Mouse (Mus musculus) midbrain, embryonic 14.5 days (tissue): ENCODE data around the gene Nt5dc2. TPM values are rescaled to one million over a fixed set of nuclear protein-coding genes. Genes with fewer than 3 reads are reported as not detected.

Experiments used
- ATAC-seq: fragments of 200-750 bp; cut with Nextera tagmentation; 2 replicates; pipeline ENCODE4 v1.8.0; 2017; ENCODE audit warnings: moderate number of reproducible peaks, moderate library complexity; ENCODE audit not compliant: low FRiP score, low TSS enrichment
- DNase-seq: peaks from one replicate; pipeline ENCODE4 v3.0.0-alpha.2; 2015
- H3K27ac ChIP-seq: fragments of 300-500 bp; sonication (generic); replicated peaks from 2 replicates; pipeline ENCODE4 v1.5.1; 2014; ENCODE audit warnings: mild to moderate bottlenecking, low read depth, low read length, moderate library complexity
- H3K27me3 ChIP-seq: fragments of 300-500 bp; sonication (generic); 2 replicates; pipeline ENCODE4 v1.6.1; 2014; ENCODE audit warnings: low read length, control low read depth, mixed read lengths; ENCODE audit not compliant: control insufficient read depth, insufficient read depth
- H3K36me3 ChIP-seq: fragments of 300-500 bp; sonication (generic); 2 replicates; pipeline ENCODE4 v1.6.1; 2014; ENCODE audit warnings: low read length, control low read depth; ENCODE audit not compliant: control insufficient read depth, insufficient read depth
- H3K4me1 ChIP-seq: fragments of 300-500 bp; sonication (generic); 2 replicates; pipeline ENCODE4 v1.6.1; 2014; ENCODE audit warnings: mild to moderate bottlenecking, antibody characterized with exemption, low read length, control low read depth; ENCODE audit not compliant: control insufficient read depth, insufficient read depth
- H3K4me2 ChIP-seq: fragments of 300-500 bp; sonication (generic); 2 replicates; pipeline ENCODE4 v1.6.1; 2014; ENCODE audit warnings: mild to moderate bottlenecking, low read length, moderate library complexity
- H3K4me3 ChIP-seq: fragments of 300-500 bp; sonication (generic); replicated peaks from 2 replicates; pipeline ENCODE4 v1.5.1; 2014; ENCODE audit warnings: low read depth, low read length
- H3K9ac ChIP-seq: fragments of 300-500 bp; sonication (generic); replicated peaks from 2 replicates; pipeline ENCODE4 v1.6.1; 2014; ENCODE audit warnings: mild to moderate bottlenecking, low read length, moderate library complexity
- H3K9me3 ChIP-seq: fragments of 300-500 bp; sonication (generic); 2 replicates; pipeline ENCODE4 v1.6.1; 2016; ENCODE audit warnings: low read length, control low read depth, mixed read lengths; ENCODE audit not compliant: control insufficient read depth
- WGBS: fragments of 180-500 bp; shearing (Covaris S2); extraction: QIAGEN DNeasy Blood & Tissue Kit; methylation state at CpG from one replicate; pipeline ENCODE4 v1.1.7; 2014; 5-methylcytosine and 5-hydroxymethylcytosine counted together
- polyA plus RNA-seq: library from polyadenylated mRNA; unstranded; fragments of >200 nt; fragmentation: Nextera tagmentation; extraction: Ambion mirVana; gene quantifications from 2 replicates; pipeline ENCODE4 v1.2.1, GENCODE M21; 2014

Nt5dc2 gene
- polyA plus RNA-seq, 1 experiment from 2014 or later, result 284 TPM

DNA sequence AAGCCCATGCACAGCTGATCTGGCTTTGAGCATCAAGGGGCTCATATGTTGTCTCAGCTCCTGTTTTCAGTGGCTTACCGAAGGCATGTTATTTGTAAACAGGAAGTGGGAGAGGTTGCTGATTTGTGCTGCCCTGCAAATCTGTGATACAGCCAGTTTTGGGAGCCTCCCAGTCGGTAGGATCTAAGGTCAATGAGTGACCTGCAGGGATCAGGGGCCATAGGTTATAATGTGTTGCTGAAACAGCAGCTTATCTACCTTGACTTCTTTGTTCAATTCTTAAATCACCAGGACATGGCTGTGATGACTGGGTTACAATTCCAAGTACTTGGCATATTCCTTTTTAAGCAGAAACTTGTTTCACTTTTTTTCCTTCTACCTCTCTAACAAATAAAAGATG is 15.3 kb upstream of the Nt5dc2 start:
- WGBS, result 82% methylated on average over 2 of the region's 2 CpGs
- H3K27ac ChIP-seq, result no peak overlapping the region
- no peaks in the 10 kb centered on the region for H3K27me3 ChIP-seq
- peaks cover 79% of the 10 kb centered on the region for H3K36me3 ChIP-seq
- H3K4me2 ChIP-seq, result no peak overlapping the region
- H3K9ac ChIP-seq, result no peak overlapping the region
- DNase-seq (no peak), ATAC-seq (no peak)
- H3K9me3 ChIP-seq, result no peaks in the 10 kb centered on the region
- no peaks in the 10 kb centered on the region for H3K4me1 ChIP-seq
- no peak overlapping the region for H3K4me3 ChIP-seq

DNA sequence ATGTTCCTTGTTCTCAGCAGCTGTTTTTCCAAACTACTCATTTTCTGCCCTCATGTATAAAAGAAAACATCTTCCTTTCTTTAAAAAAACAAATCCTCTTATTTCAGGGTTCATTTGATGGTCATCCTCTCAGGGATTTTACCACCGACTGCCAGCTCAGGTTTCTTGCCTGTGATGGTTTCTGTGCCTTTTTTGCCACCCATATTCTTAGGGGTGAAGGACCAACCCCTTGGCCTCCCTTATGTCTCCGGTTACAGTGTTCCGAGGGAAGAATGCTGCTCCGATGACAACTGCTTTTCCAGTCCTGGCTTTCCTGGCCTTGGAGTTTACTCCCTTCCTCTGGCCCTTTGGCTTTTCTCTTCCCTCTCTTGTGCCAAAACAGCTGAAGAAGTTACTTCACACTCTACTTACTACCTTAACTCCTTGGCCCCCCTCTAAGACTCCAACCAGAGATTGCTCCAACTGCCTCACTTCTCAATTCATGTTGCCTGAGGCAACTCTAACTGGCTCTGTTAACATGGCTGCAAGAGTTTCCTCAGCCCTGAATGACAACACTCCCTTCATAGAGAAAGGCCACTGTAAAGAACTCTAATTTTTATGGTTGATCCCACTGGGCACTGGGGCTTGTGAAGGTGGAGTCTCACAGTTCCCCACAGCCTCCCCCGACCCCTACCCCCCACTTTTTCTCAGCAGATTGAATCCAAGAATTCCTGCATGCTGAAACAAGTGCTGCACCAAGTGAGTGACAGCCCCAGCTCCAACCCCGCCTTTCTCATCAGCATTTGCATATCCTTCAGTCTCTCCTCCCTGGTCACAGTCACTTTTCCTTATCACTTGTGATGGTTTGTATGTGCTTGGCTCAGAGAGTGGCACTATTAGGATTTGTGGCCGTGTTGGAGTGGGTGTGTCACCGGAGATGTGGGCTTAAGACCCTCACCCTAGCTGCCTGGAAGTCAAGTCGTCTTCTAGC is 5.5 kb upstream of the Nt5dc2 start:
- 0 out of 2 replicates have a peak overlapping the region, but pooled peaks have one; percentile 14 for H3K27ac ChIP-seq
- H3K4me3 ChIP-seq, result no peak overlapping the region
- no peaks in the 10 kb centered on the region for H3K9me3 ChIP-seq
- peaks cover 28% of the 10 kb centered on the region for H3K36me3 ChIP-seq
- peaks cover 21% of the 10 kb centered on the region; the same call in 1 of the 2 replicates for H3K4me1 ChIP-seq
- no peak for DNase-seq
- H3K9ac ChIP-seq, result no peak overlapping the region
- H3K4me2 ChIP-seq, result no peak overlapping the region
- no peaks in the 10 kb centered on the region for H3K27me3 ChIP-seq
- ATAC-seq, result no peak
- WGBS, result 80% methylated on average over 9 of the region's 9 CpGs

DNA sequence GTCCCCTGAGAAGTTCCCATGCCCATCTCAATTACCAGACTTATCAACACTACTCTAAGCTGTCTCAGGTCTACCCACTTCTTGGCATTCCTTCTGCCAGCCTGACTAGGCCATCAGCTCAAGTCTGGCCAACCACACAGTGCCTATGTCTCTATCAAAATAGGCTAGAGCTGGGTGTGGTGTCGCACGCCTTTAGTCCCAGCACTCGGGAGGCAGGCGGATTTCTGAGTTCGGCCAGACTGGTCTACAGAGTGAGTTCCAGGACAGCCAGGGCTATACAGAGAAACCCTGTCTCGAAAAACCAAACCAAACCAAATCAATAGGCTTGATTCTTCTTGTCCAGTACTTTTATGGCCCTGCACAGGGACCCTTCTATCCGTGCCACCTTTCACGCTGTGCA is 4.0 kb upstream of the Nt5dc2 start:
- Histone ChIP-seq H3K27me3 (no peaks in the 10 kb centered on the region), H3K36me3 (peaks cover 18% of the 10 kb centered on the region), H3K4me2 (peak overlapping the region; percentile 29; the same call in 1 of the 2 replicates), H3K9ac (no peak overlapping the region), H3K4me1 (peaks cover 25% of the 10 kb centered on the region), H3K4me3 (no peak overlapping the region), H3K27ac (no peak overlapping the region), H3K9me3 (no peaks in the 10 kb centered on the region)
- DNase-seq (no peak), ATAC-seq (no peak)
- WGBS, result 93% methylated on average over 8 of the region's 8 CpGs

- H3K4me1 ChIP-seq, result peaks cover 40% of the 10 kb centered on the region
- H3K27me3 ChIP-seq, result no peaks in the 10 kb centered on the region
- no peak for ATAC-seq
- H3K4me3 ChIP-seq, result peak overlapping the region; percentile 71
- 2% methylated on average over 23 of the region's 23 CpGs for WGBS
- no peaks in the 10 kb centered on the region for H3K9me3 ChIP-seq
- peak overlapping the region; percentile 72 for H3K4me2 ChIP-seq
- H3K36me3 ChIP-seq, result peaks cover 14% of the 10 kb centered on the region; the same call in 1 of the 2 replicates
- peak; percentile 57 for DNase-seq
- H3K9ac ChIP-seq, result peak overlapping the region; percentile 72
- H3K27ac ChIP-seq, result peak overlapping the region; percentile 75
Measured at GRCm38 (mm10) chr14:31128101-31128825, 2.6 kb upstream of the Nt5dc2 start.

DNA sequence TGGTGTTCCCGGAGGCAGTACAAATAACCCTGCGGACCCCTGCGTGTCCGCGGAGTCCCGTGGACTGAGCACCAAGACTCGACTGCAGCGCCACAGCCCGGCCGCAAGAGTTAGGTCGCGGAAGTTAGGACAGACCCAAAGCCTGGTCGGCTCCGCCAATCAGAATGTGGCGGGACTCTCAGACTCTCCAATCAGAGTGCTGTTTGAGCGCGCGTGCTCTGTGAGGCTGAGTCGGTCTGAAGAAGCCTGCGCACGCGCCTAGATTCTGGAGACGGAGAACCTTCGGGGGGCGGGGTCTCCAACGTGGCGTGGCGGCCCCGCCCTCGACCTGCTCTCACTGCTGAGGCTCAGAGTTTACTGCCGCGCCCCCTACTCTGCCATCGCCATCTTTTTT is 2.0 kb upstream of the Nt5dc2 start, which contains the start of gene Smim4:
Gene Smim4, minus strand, starts transcription at position 131 of the 394 bp plus-strand sequence.
- Histone ChIP-seq H3K4me3 (peak within 1 kb of the TSS; percentile 71), H3K27me3 (no peaks in the 10 kb centered on the region), H3K4me1 (peaks cover 44% of the 10 kb centered on the region), H3K27ac (peak within 1 kb of the TSS; percentile 91), H3K4me2 (peak within 1 kb of the TSS; percentile 72), H3K9me3 (no peaks in the 10 kb centered on the region), H3K36me3 (peaks cover 8% of the 10 kb centered on the region; the same call in 1 of the 2 replicates), H3K9ac (peak within 1 kb of the TSS; percentile 72)
- peak; percentile 94 for ATAC-seq
- DNase-seq, result peak; percentile 100
- under 1% methylated on average over 33 of the region's 33 CpGs for whole genome bisulfite sequencing

- H3K4me1 ChIP-seq, result peaks cover 44% of the 10 kb centered on the region
- 0 out of 2 replicates have a peak, but pooled peaks cover 7% of the 10 kb centered on the region for H3K36me3 ChIP-seq
- H3K9me3 ChIP-seq, result no peaks in the 10 kb centered on the region
- H3K27me3 ChIP-seq, result no peaks in the 10 kb centered on the region
- peak overlapping the region; percentile 71 for H3K4me3 ChIP-seq
- WGBS, result 67% methylated on average over 15 of the region's 15 CpGs
- no peak overlapping the region for H3K9ac ChIP-seq
- ATAC-seq (no peak), DNase-seq (no peak)
- H3K4me2 ChIP-seq, result peak overlapping the region; percentile 72
- H3K27ac ChIP-seq, result peak overlapping the region; percentile 91
Measured at GRCm38 (mm10) chr14:31129326-31130235, 1.3 kb upstream of the Nt5dc2 start.

DNA sequence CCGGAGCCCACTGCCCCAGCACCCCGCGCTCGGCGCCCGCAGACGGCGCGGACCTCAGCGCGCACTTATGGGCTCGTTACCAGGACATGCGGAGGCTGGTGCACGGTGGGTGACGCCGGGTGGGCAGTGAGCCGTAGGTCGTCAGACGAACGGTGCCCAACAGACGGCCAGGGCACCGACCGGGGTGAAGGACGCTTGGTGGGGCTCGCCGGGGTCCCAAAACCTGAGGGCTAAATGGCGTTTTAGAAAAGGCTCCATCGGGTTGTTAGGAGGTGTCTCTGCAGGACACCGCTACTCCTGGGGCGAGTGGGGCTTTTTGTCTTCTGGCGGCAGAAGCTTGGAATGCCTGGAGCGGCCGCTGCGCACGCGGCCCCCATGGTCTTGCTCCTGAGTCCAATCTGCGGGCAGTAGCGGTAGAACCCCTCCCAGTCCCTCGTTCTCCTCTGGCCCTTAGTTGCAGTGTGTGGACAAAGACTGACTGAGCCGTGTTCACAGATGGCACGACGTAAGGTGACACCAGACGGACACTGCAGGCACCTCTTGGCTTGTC is 494 bp downstream of the Nt5dc2 start:
- WGBS, result under 1% methylated on average over 43 of the region's 43 CpGs
- ATAC-seq, result peak; percentile 14
- DNase-seq, result peak; percentile 69

More for the DNA sequence above, 494 bp downstream of the Nt5dc2 start:
- H3K9me3 ChIP-seq, result no peaks in the 10 kb centered on the region
- H3K9ac ChIP-seq, result peak overlapping the region; percentile 79
- peaks cover 43% of the 10 kb centered on the region for H3K4me1 ChIP-seq
- H3K27ac ChIP-seq, result peak overlapping the region; percentile 91
- H3K36me3 ChIP-seq, result peaks cover 22% of the 10 kb centered on the region
- no peaks in the 10 kb centered on the region for H3K27me3 ChIP-seq
- peak overlapping the region; percentile 53 for H3K4me2 ChIP-seq
- H3K4me3 ChIP-seq, result peak overlapping the region; percentile 80
